Mouse (Mus musculus) forebrain, postnatal 0 days (tissue): Measurements from ENCODE around the gene Lats1. TPM values are rescaled to one million over a fixed set of nuclear protein-coding genes. Genes with fewer than 3 reads are reported as not detected.
"Not testable (repeated sequence)": the region's sequence is repeated elsewhere in the genome, so short reads cannot be mapped to it uniquely, and the experiment has no call there.

Experiments
- ATAC-seq: fragments of 200-750 bp; cut with Nextera tagmentation; 2 replicates; pipeline ENCODE4 v1.8.0; 2017; ENCODE audit warnings: mild to moderate bottlenecking, moderate library complexity
- DNase-seq: peaks from one replicate; pipeline ENCODE4 v3.0.0-alpha.2; 2015
- H3K27ac ChIP-seq: fragments of 300-500 bp; sonication (generic); 2 replicates; pipeline ENCODE4 v1.5.1; 2014; ENCODE audit warnings: low read depth, mild to moderate bottlenecking, antibody characterized with exemption, low read length, moderate library complexity, mixed read lengths
- H3K27me3 ChIP-seq: fragments of 300-500 bp; sonication (generic); 2 replicates; pipeline ENCODE4 v1.6.1; 2014; ENCODE audit warnings: mild to moderate bottlenecking, low read length, mixed read lengths; ENCODE audit not compliant: insufficient read depth
- H3K36me3 ChIP-seq: fragments of 300-500 bp; sonication (generic); 2 replicates; pipeline ENCODE4 v1.6.1; 2014; ENCODE audit warnings: mild to moderate bottlenecking, moderate library complexity; ENCODE audit not compliant: insufficient read depth
- H3K4me1 ChIP-seq: fragments of 300-500 bp; sonication (generic); 2 replicates; pipeline ENCODE4 v1.6.1; 2014; ENCODE audit warnings: antibody characterized with exemption; ENCODE audit not compliant: insufficient read depth
- H3K4me2 ChIP-seq: fragments of 300-500 bp; sonication (generic); 2 replicates; pipeline ENCODE4 v1.6.1; 2014; ENCODE audit warnings: low read depth, mild to moderate bottlenecking, moderate library complexity
- H3K4me3 ChIP-seq: fragments of 300-500 bp; sonication (generic); 2 replicates; pipeline ENCODE4 v1.5.1; 2014; ENCODE audit warnings: low read depth, low read length, mixed read lengths
- H3K9ac ChIP-seq: fragments of 300-500 bp; sonication (generic); 2 replicates; pipeline ENCODE4 v1.6.1; 2014; ENCODE audit warnings: mild to moderate bottlenecking
- H3K9me3 ChIP-seq: fragments of 300-500 bp; sonication (generic); 2 replicates; pipeline ENCODE4 v1.6.1; 2016; ENCODE audit warnings: low read length
- CTCF ChIP-seq: sonication (generic); IDR thresholded peaks from 2 replicates; pipeline ENCODE4 v1.5.1; 2016; ENCODE audit warnings: antibody characterized with exemption, control low read depth, low read depth
- WGBS: fragments of 180-500 bp; shearing (Covaris S2); extraction: QIAGEN DNeasy Blood & Tissue Kit; methylation state at CpG from one replicate; pipeline ENCODE4 v1.1.7; 2014; 5-methylcytosine and 5-hydroxymethylcytosine counted together
- polyA plus RNA-seq: library from polyadenylated mRNA; unstranded; fragments of >200 nt; fragmentation: Nextera tagmentation; extraction: Ambion mirVana; gene quantifications from 2 replicates; pipeline ENCODE4 v1.2.1, GENCODE M21; 2015
- total RNA-seq: library from RNA; depleted of rRNA; stranded (reverse); fragments of >200 nt; gene quantifications from 2 replicates; pipeline ENCODE4 v1.2.3, GENCODE M21; 2014

Lats1 gene
- total and polyA plus RNA-seq, 2 experiments from 2014 or later, result 7.4 to 54.6 TPM

DNA sequence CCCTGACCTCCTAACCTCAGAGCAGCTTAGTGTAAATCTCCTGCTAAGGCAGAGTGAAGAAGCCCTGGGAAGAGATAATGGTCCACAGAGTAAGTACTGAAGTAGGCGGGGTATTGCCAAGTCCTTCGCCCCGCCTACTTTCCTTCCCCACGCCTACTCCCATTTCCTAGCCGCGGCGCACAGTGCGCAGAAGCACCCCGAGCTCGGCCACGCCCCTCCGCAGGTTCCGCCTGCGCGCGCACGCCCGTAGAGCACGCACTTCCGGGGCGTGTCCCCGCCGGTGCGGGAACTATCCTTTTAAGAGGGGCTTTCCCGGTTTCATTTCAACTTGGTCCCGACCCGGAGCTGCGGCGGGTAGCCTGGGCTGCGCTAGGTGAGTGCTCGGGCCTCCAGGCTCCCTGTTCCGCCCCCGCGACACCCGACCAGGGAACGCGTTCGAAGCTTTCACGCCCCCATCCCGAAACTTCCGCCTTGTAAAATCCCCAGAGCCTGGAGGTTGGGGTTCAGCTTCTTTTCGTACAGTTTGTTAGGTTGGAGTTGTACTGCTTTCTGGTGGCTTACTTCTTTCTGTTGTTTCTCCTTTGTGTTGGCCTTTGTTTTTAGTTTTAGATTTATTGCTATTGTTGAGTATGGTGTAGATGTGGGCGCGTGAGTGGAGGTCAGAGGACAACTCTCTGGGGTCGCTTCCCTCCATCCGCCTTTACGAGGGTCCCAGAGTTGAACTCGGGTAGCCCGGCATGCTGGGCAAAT lies 44.9 kb downstream of the Lats1 start, which contains the start of gene Katna1:
Gene Katna1 (plus strand): TSS at position 250 of the 750 bp plus-strand sequence.
- ATAC-seq (peak; percentile 100), DNase-seq (peak; percentile 94)
- Histone ChIP-seq H3K4me3 (peak within 1 kb of the TSS; percentile 98), H3K9ac (peak within 1 kb of the TSS; percentile 63), H3K4me1 (no peaks in the 10 kb centered on the region), H3K4me2 (peak within 1 kb of the TSS; percentile 90), H3K27ac (peak within 1 kb of the TSS; percentile 67), H3K36me3 (no peaks in the 10 kb centered on the region), H3K9me3 (no peaks in the 10 kb centered on the region), H3K27me3 (no peaks in the 10 kb centered on the region)
- TF ChIP-seq CTCF, result no peak
- 3% methylated on average over 49 of the region's 49 CpGs for WGBS

DNA sequence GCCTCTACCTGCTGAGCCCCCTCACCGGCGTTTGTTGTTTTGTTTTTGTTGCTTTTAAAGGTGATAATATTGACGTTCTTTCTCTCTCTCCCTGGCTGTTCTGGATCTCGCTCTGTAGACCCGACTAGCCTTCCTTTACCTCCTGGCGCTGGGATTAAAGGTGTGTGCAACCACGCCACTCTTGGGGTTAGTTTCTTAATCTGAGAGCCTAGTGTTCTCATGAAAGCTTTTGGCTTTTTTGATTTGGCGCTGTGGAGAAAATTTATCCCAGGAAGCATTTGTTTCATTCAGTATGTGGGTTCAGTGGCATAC lies 45.4 kb downstream of the Lats1 start:
- no peak for ATAC-seq
- Histone ChIP-seq H3K4me1 (no peaks in the 10 kb centered on the region), H3K27ac (peak overlapping the region; percentile 67; the same call in 1 of the 2 replicates), H3K9ac (peak overlapping the region; percentile 63), H3K9me3 (no peaks in the 10 kb centered on the region), H3K4me2 (peak overlapping the region; percentile 90), H3K27me3 (no peaks in the 10 kb centered on the region), H3K4me3 (peak overlapping the region; percentile 98), H3K36me3 (no peaks in the 10 kb centered on the region)
- DNase-seq, result no peak
- TF ChIP-seq CTCF, result no peak
- 1% methylated on average over 8 of the region's 8 CpGs for WGBS

DNA sequence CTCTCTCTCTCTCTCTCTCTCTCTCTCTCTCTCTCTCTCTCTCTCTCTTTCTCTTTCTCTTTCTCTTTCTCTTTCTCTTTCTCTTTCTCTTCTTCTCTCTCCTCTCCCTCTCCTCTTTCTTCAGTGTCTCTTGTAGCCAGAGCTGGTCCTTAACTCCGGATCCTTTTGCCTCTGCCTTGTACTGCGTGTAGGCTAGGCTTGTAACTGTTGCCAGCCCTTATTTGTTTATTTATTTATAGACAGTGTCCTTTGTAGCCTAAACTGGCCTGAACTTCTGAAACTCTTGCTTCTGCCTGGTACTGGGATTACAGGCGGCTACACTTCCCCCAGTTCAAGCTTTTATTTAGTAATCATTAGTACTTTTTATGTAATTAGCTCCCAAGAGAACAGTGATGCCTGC lies 46.0 kb downstream of the Lats1 start:
- WGBS, result 24% methylated on average over 3 of the region's 3 CpGs
- no peak overlapping the region for H3K9ac ChIP-seq
- no peak for DNase-seq
- H3K4me2 ChIP-seq, result peak overlapping the region; percentile 90
- no peaks in the 10 kb centered on the region for H3K9me3 ChIP-seq
- no peak for ATAC-seq
- no peaks in the 10 kb centered on the region for H3K36me3 ChIP-seq
- no peak for TF ChIP-seq CTCF
- H3K27me3 ChIP-seq, result no peaks in the 10 kb centered on the region
- no peak overlapping the region for H3K27ac ChIP-seq
- no peak overlapping the region for H3K4me3 ChIP-seq
- H3K4me1 ChIP-seq, result no peaks in the 10 kb centered on the region

DNA sequence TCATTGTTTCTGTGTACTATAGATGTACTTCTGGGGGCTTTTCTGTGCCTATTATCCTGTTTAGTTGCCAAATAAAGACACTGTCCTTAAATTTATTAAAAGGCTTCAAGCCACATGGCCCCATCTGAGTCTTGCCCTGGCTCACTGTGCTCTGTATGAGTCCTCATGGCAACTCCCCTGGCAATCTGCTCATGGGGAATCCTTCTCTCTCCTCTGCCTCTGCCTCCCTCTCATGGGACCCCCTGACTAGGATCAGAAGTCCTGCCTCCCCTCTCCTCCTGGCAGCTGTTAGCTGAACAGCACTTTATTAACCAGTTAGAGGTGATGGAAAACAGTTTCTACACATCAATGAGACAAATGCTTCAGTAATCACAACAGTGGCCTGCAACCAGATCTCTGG lies 50.6 kb downstream of the Lats1 start:
- no peak for TF ChIP-seq CTCF
- no peak for ATAC-seq
- no peak for DNase-seq
- no peak overlapping the region for H3K9ac ChIP-seq
- no peak overlapping the region for H3K27ac ChIP-seq
- no peak overlapping the region for H3K4me3 ChIP-seq
- H3K4me1 ChIP-seq, result no peaks in the 10 kb centered on the region
- H3K27me3 ChIP-seq, result no peaks in the 10 kb centered on the region
- no peaks in the 10 kb centered on the region for H3K36me3 ChIP-seq
- no peaks in the 10 kb centered on the region for H3K9me3 ChIP-seq
- H3K4me2 ChIP-seq, result no peak overlapping the region

DNA sequence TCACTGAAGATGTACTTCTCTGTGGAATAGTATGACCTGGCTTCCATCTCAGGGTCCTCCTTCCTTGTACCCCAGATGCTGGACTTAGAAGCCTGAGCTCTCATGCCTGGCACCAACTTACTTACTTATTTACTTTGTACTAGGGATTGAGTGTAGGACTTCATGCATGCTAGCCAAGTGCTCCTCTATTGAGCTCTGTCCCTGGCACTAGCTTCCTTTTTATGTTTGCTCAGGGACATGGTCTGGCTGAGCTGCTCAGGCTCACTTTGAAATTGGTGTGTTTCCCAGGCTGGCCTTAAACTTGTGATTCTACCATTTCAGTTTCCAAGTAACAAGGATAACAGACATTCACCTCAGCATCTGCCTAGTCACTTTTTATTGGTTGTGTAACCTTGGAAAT lies 56.1 kb downstream of the Lats1 start:
- DNase-seq, result peak; percentile 14
- H3K9me3 ChIP-seq, result no peaks in the 10 kb centered on the region

DNA sequence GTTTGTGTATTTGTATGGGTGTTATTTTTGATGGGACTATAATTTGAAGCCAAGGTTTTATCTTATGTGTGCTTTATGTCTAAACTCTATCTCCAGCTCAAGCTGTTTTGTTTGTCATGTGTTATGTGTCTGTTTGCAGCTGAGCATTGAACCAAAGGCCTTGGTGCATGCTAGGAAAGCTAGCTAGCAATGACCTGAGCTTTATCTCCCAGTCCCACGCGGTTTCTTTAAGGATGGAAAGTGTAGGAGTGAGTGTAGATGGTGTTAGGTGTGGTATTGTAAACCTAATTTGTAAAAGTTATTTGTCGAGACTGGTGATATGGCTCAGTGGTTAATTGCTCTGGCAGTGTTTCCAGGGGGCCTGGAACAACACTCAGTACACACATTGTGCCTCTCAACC lies 56.9 kb downstream of the Lats1 start:
- ATAC-seq (no peak), DNase-seq (no peak)
- H3K4me3 ChIP-seq, result no peak overlapping the region
- peaks cover 8% of the 10 kb centered on the region for H3K36me3 ChIP-seq
- no peaks in the 10 kb centered on the region for H3K27me3 ChIP-seq
- H3K9ac ChIP-seq, result no peak overlapping the region
- no peaks in the 10 kb centered on the region for H3K9me3 ChIP-seq
- no peak overlapping the region for H3K27ac ChIP-seq
- WGBS, result 83% methylated on average over 3 of the region's 3 CpGs
- no peaks in the 10 kb centered on the region for H3K4me1 ChIP-seq
- no peak for TF ChIP-seq CTCF
- no peak overlapping the region for H3K4me2 ChIP-seq

More for the DNA sequence above, 56.1 kb downstream of the Lats1 start:
- H3K27me3 ChIP-seq, result no peaks in the 10 kb centered on the region
- no peaks in the 10 kb centered on the region for H3K4me1 ChIP-seq
- TF ChIP-seq CTCF, result no peak
- H3K4me3 ChIP-seq, result no peak overlapping the region
- no peak overlapping the region for H3K9ac ChIP-seq
- no peak overlapping the region for H3K4me2 ChIP-seq
- H3K36me3 ChIP-seq, result peaks cover 5% of the 10 kb centered on the region; the same call in 1 of the 2 replicates
- H3K27ac ChIP-seq, result no peak overlapping the region
- peak; percentile 53 for ATAC-seq

DNA sequence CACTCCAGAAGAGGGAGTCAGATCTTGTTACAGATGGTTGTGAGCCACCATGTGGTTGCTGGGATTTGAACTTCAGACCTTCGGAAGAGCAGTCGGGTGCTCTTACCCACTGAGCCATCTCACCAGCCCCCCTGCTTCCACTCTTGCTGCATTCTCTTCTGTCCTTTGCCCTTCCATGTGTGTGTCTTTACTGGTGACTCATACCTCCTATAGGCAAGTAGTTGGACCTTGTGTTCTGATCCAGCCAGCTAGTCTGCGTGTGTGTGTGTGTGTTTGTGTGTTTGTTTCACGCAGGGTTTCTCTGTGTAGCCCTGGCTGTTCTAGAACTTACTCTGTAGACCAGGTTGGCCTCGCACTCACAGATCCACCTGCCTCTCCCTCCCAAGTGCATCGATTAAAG lies 64.5 kb downstream of the Lats1 start:
- H3K4me1 ChIP-seq, DNase-seq, H3K4me3 ChIP-seq, H3K27ac ChIP-seq, H3K4me2 ChIP-seq, ATAC-seq, H3K9me3 ChIP-seq, H3K9ac ChIP-seq, H3K27me3 ChIP-seq: not testable (repeated sequence)
- 97% methylated on average over 6 of the region's 6 CpGs for WGBS
- H3K36me3 ChIP-seq, result peaks cover 56% of the 10 kb centered on the region
